Mouse (Mus musculus) cerebellum, adult 2 months (tissue): ENCODE data around the gene Zfp36l2. TPM values are rescaled to one million over a fixed set of nuclear protein-coding genes. Genes with fewer than 3 reads are reported as not detected.

Experiments used
- DNase-seq, 2 experiments: peaks; one replicate each; pipeline ENCODE4 v3.0.0; 2021
- H3K27ac ChIP-seq: fragments of 200-500 bp; 2 replicates; pipeline ENCODE4 v1.5.1; 2012; ENCODE audit warnings: low read length, control low read depth, inconsistent platforms; ENCODE audit not compliant: insufficient read depth
- H3K27me3 ChIP-seq: fragments of 200-500 bp; 2 replicates; pipeline ENCODE4 v1.6.1; 2012; ENCODE audit warnings: inconsistent platforms, mild to moderate bottlenecking, low read length, moderate library complexity; ENCODE audit not compliant: control insufficient read depth, insufficient read depth
- H3K4me1 ChIP-seq: fragments of 200-500 bp; 2 replicates; pipeline ENCODE4 v1.6.1; 2011; ENCODE audit warnings: low read length; ENCODE audit not compliant: control insufficient read depth, insufficient read depth
- H3K4me3 ChIP-seq: fragments of 200-500 bp; replicated peaks from 2 replicates; pipeline ENCODE3; 2011; ENCODE audit warnings: mild to moderate bottlenecking, low read depth, low read length, control low read depth; ENCODE audit not compliant: insufficient read depth
- CTCF ChIP-seq: fragments of 200-500 bp; IDR thresholded peaks from 2 replicates; pipeline ENCODE4 v1.5.1; 2011; ENCODE audit warnings: low read depth, mild to moderate bottlenecking, control low read depth, low read length, moderate library complexity, borderline replicate concordance; ENCODE audit not compliant: insufficient read depth
- POLR2A ChIP-seq: fragments of 200-500 bp; IDR thresholded peaks from 2 replicates; pipeline ENCODE4 v1.6.1; 2011; ENCODE audit warnings: low read length, control low read depth, borderline replicate concordance; ENCODE audit not compliant: insufficient read depth
- WGBS: fragments of 180-500 bp; shearing (Covaris S2); methylation state at CpG from one replicate; pipeline ENCODE4 v1.1.7; 2018; 5-methylcytosine and 5-hydroxymethylcytosine counted together
- polyA plus RNA-seq: library from polyadenylated mRNA; depleted of rRNA; stranded (reverse); fragments of >200 nt; gene quantifications from 2 replicates; pipeline ENCODE4 v1.2.3, GENCODE M21; 2012

The Zfp36l2 gene
- polyA plus RNA-seq, 1 experiment = 15.9 TPM

DNA sequence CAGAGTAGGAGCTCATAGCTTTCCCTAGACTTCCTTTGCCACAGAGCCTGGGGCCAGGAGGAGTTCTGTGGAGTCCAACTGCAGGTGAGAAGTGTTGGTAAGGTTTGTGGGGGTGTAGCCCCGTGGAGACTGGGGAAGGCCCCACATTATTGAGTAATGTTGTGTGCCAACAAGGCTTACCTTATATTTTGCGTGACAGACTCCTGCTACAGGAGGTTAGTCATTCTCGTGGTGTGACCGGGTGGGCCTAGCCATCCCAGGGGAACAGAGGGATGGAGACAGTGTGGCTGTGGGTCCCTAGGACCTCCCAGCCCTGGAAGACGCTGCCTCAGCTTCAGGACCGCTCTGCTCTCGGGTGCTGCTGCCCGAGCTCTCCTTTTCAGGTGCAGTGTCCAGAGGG is 23.6 kb downstream of the Zfp36l2 start:
- Histone ChIP-seq H3K27ac (no peak overlapping the region), H3K4me3 (no peak overlapping the region), H3K4me1 (no peaks in the 10 kb centered on the region), H3K27me3 (no peaks in the 10 kb centered on the region)
- WGBS = 86% methylated on average over 8 of the region's 8 CpGs
- no peak for DNase-seq
- TF ChIP-seq CTCF (no peak), POLR2A (no peak)

GRCm38 (mm10) chr17:84163066-84163785 is 24.5 kb downstream of the Zfp36l2 start:
- 87% methylated on average over 12 of the region's 12 CpGs for WGBS
- TF ChIP-seq CTCF (no peak), POLR2A (no peak)

GRCm38 (mm10) chr17:84162211-84162760 is 25.5 kb downstream of the Zfp36l2 start:
- Histone ChIP-seq H3K4me1 (no peaks in the 10 kb centered on the region), H3K4me3 (no peak overlapping the region), H3K27ac (no peak overlapping the region), H3K27me3 (no peaks in the 10 kb centered on the region)
- WGBS = 92% methylated on average over 8 of the region's 8 CpGs
- TF ChIP-seq CTCF (no peak), POLR2A (no peak)
- DNase-seq = no peak

More at GRCm38 (mm10) chr17:84163066-84163785, 24.5 kb downstream of the Zfp36l2 start:
- Histone ChIP-seq H3K4me3 (no peak overlapping the region), H3K27me3 (no peaks in the 10 kb centered on the region), H3K27ac (no peak overlapping the region), H3K4me1 (no peaks in the 10 kb centered on the region)
- DNase-seq = no peak

- no peak overlapping the region for H3K27ac ChIP-seq
- TF ChIP-seq POLR2A (no peak), CTCF (no peak)
- 40% methylated on average over 6 of the region's 6 CpGs for WGBS
- no peaks in the 10 kb centered on the region for H3K4me1 ChIP-seq
- H3K4me3 ChIP-seq = no peak overlapping the region
- H3K27me3 ChIP-seq = no peaks in the 10 kb centered on the region
- DNase-seq = no peak
These were observed 26.4 kb downstream of the Zfp36l2 start for GRCm38 (mm10) chr17:84161231-84161854.

- H3K4me1 ChIP-seq = no peaks in the 10 kb centered on the region
- 76% methylated on average over 15 of the region's 15 CpGs for WGBS
- H3K4me3 ChIP-seq = no peak overlapping the region
- TF ChIP-seq CTCF = no peak
- TF ChIP-seq POLR2A = no peak
- H3K27me3 ChIP-seq = no peaks in the 10 kb centered on the region
- DNase-seq = no peak
- H3K27ac ChIP-seq = no peak overlapping the region
These were observed 28.9 kb downstream of the Zfp36l2 start for GRCm38 (mm10) chr17:84158891-84159290.

GRCm38 (mm10) chr17:84158461-84158795 is 29.3 kb downstream of the Zfp36l2 start:
- Histone ChIP-seq H3K27ac (no peak overlapping the region), H3K4me1 (no peaks in the 10 kb centered on the region), H3K27me3 (no peaks in the 10 kb centered on the region), H3K4me3 (no peak overlapping the region)
- TF ChIP-seq POLR2A (no peak), CTCF (no peak)
- no peak for DNase-seq
- 84% methylated on average over 12 of the region's 12 CpGs for WGBS

DNA sequence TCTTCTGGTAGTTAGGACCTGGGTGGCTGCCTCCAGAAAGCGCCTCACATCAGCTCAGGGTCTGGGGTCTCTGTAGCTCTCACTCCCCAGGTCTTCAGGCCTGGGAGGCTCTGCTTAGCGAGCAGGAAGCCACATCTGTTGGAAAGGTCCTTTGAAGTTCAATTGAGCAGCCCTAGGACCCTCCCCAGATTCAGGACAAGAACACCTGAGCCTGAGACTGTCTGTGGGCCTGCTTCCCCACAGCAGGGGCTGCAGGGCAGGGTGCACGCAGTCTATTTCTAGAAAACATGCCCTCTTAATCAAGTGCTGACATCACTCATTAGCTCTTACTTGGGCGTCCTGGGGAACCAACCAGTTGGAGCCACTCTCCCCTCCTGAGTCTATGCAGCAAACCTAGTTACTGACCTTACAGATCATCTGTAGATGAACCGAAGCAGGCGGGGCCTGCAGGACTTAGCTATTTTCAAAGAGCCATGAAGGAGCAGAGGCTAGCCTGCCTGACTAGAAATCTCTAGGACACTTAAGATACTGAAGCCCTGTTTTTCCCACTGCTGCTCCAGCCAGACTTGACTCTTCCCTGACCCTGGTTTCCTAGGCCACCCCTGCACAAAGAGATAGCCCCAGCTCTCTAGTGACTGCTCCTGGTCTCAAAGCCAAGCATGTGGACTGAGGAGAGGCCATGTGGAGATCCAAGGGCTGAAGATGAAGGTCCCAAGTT is 29.8 kb downstream of the Zfp36l2 start:
- TF ChIP-seq CTCF = no peak
- TF ChIP-seq POLR2A = no peak
- Histone ChIP-seq H3K4me1 (no peaks in the 10 kb centered on the region), H3K4me3 (no peak overlapping the region), H3K27ac (no peak overlapping the region), H3K27me3 (no peaks in the 10 kb centered on the region)
- 90% methylated on average over 6 of the region's 6 CpGs for WGBS
- no peak for DNase-seq
